Mouse (Mus musculus) thymus, adult 2 months (tissue): ENCODE measurements around the gene Creg1.

Experiments
- CTCF ChIP-seq: fragments of 200-500 bp; IDR thresholded peaks from 2 replicates; pipeline ENCODE4 v1.5.1; 2012; ENCODE audit warnings: mild to moderate bottlenecking, control low read depth, low read length, moderate library complexity, borderline replicate concordance; ENCODE audit not compliant: control insufficient read depth, poor library complexity, insufficient read depth; ENCODE audit errors: extremely low read depth
- POLR2A ChIP-seq: fragments of 200-500 bp; IDR thresholded peaks from 2 replicates; pipeline ENCODE4 v1.6.1; 2012; ENCODE audit warnings: mild to moderate bottlenecking, low read length, control low read depth, moderate library complexity; ENCODE audit not compliant: control insufficient read depth, poor library complexity, insufficient read depth; ENCODE audit errors: extremely low read depth

DNA sequence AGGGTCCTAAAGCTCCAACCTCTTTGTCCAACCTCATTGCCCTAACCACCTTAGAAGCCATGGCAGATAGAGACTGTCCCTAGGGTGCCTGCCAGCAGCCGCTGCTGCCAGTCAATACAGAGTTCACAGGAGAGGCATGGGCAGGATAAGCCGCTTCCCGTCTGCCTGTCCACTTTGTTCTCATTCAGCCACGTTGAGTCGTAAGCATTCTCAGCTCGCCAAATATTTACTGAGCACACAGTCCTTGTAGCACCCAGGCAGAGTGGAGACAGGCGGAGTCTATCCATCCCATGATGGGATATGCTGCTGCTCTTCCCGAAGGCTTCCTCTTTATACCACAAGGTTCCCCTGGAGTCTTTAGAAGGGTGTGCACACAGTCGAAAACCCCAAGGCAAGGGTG is 53.7 kb downstream of the Creg1 start:
- TF ChIP-seq CTCF (no peak), POLR2A (no peak)
